Mouse (Mus musculus) left cerebral cortex, postnatal 25 days (tissue): ENCODE measurements around the gene Cntnap2. TPM values are rescaled to one million over a fixed set of nuclear protein-coding genes. Genes with fewer than 3 reads are reported as not detected.
A peak's percentile ranks its signal among the peaks of the same experiment; 100 is the strongest.
"Not testable (repeated sequence)": the region's sequence is repeated elsewhere in the genome, so short reads cannot be mapped to it uniquely, and the experiment has no call there.

Source experiments
- DNase-seq, 2 experiments: peaks; one replicate each; pipeline ENCODE4 v3.0.0; 2022; ENCODE audit warnings: low spot score in 2 of 2, mixed read lengths in 1 of 2
- intact Hi-C: fragments of 180-260 bp; cut with DNase I; formaldehyde crosslinking; loops from one replicate; pipeline ENCODE4 v1.15.1; 2025
- total RNA-seq, 2 experiments: library from RNA; stranded (reverse); gene quantifications; 2 replicates each; pipeline ENCODE4 v1.2.3; 2021

The Cntnap2 gene
- total RNA-seq, 2 experiments from 2014 or later: 124 to 139 TPM

GRCm38 (mm10) chr6:46502786-46503185, 1443.6 kb downstream of the Cntnap2 start:
- no peak for DNase-seq
- intact Hi-C loops: no loop called here

- intact Hi-C loops: no loop called here
- no peak for DNase-seq
Observed at GRCm38 (mm10) chr6:46512841-46513240, 1453.7 kb downstream of the Cntnap2 start.

GRCm38 (mm10) chr6:46537586-46537985, 1478.4 kb downstream of the Cntnap2 start:
- DNase-seq, intact Hi-C loops: not testable (repeated sequence)

- DNase-seq: peak in 1 of 2 experiments; percentile 52
- intact Hi-C loops: loop anchor here (10.0 kb wide), 2 partner anchors 111 to 141 kb away; no protein-coding TSS in a partner anchor
Observed at GRCm38 (mm10) chr6:46563470-46563869, 1504.3 kb downstream of the Cntnap2 start.

- DNase-seq: no peak
- intact Hi-C loops: no loop called here
Observed at GRCm38 (mm10) chr6:46575055-46575454, 1515.9 kb downstream of the Cntnap2 start.

GRCm38 (mm10) chr6:46612365-46612764, 1553.2 kb downstream of the Cntnap2 start:
- intact Hi-C loops: no loop called here
- DNase-seq: no peak

GRCm38 (mm10) chr6:46612872-46613271, 1553.7 kb downstream of the Cntnap2 start:
- DNase-seq: no peak

GRCm38 (mm10) chr6:46669018-46669417, 1609.9 kb downstream of the Cntnap2 start:
- intact Hi-C loops: no loop called here
- no peak for DNase-seq

More at GRCm38 (mm10) chr6:46612872-46613271, 1553.7 kb downstream of the Cntnap2 start:
- intact Hi-C loops: no loop called here

- DNase-seq: no peak
- intact Hi-C loops: loop anchor here (10.0 kb wide), 1 partner anchor 110 kb away; no protein-coding TSS in a partner anchor
Observed at GRCm38 (mm10) chr6:46675081-46675480, 1615.9 kb downstream of the Cntnap2 start.

GRCm38 (mm10) chr6:46675621-46676020, 1616.5 kb downstream of the Cntnap2 start:
- intact Hi-C loops: loop anchor here (10.0 kb wide), 1 partner anchor 111 kb away; no protein-coding TSS in a partner anchor
- DNase-seq: peak in 1 of 2 experiments; percentile 82

GRCm38 (mm10) chr6:46696187-46696586, 1637.0 kb downstream of the Cntnap2 start:
- DNase-seq: peak in 1 of 2 experiments; percentile 28

GRCm38 (mm10) chr6:46699343-46699742, 1640.2 kb downstream of the Cntnap2 start:
- no peak for DNase-seq
- intact Hi-C loops: no loop called here

More at GRCm38 (mm10) chr6:46696187-46696586, 1637.0 kb downstream of the Cntnap2 start:
- intact Hi-C loops: no loop called here

GRCm38 (mm10) chr6:46704293-46705170, 1645.4 kb downstream of the Cntnap2 start:
- intact Hi-C loops: loop anchor here (10.0 kb wide), 1 partner anchor 140 kb away; no protein-coding TSS in a partner anchor
- peak; percentile 42 to 82 for DNase-seq

GRCm38 (mm10) chr6:46705926-46706325, 1646.8 kb downstream of the Cntnap2 start:
- intact Hi-C loops: loop anchor here (10.0 kb wide), 1 partner anchor 141 kb away; no protein-coding TSS in a partner anchor
- DNase-seq: peak; percentile 18 to 54

GRCm38 (mm10) chr6:46716576-46716975, 1657.4 kb downstream of the Cntnap2 start:
- intact Hi-C loops: no loop called here
- no peak for DNase-seq

GRCm38 (mm10) chr6:46733794-46734193, 1674.6 kb downstream of the Cntnap2 start:
- intact Hi-C loops: no loop called here
- peak in 1 of 2 experiments; percentile 29 for DNase-seq

GRCm38 (mm10) chr6:46748448-46748847, 1689.3 kb downstream of the Cntnap2 start:
- intact Hi-C loops: no loop called here
- no peak for DNase-seq

- DNase-seq: no peak
- intact Hi-C loops: no loop called here
Observed at GRCm38 (mm10) chr6:46763481-46763880, 1704.3 kb downstream of the Cntnap2 start.

- peak in 1 of 2 experiments; percentile 18 for DNase-seq
- intact Hi-C loops: no loop called here
Observed at GRCm38 (mm10) chr6:46774529-46774928, 1715.4 kb downstream of the Cntnap2 start.

- DNase-seq: peak; percentile 6 to 82
- intact Hi-C loops: no loop called here
Observed at GRCm38 (mm10) chr6:46802264-46803110, 1743.3 kb downstream of the Cntnap2 start.
